Mouse (Mus musculus): Measurements from ENCODE around the gene Nicn1.

The Nicn1 gene

DNA sequence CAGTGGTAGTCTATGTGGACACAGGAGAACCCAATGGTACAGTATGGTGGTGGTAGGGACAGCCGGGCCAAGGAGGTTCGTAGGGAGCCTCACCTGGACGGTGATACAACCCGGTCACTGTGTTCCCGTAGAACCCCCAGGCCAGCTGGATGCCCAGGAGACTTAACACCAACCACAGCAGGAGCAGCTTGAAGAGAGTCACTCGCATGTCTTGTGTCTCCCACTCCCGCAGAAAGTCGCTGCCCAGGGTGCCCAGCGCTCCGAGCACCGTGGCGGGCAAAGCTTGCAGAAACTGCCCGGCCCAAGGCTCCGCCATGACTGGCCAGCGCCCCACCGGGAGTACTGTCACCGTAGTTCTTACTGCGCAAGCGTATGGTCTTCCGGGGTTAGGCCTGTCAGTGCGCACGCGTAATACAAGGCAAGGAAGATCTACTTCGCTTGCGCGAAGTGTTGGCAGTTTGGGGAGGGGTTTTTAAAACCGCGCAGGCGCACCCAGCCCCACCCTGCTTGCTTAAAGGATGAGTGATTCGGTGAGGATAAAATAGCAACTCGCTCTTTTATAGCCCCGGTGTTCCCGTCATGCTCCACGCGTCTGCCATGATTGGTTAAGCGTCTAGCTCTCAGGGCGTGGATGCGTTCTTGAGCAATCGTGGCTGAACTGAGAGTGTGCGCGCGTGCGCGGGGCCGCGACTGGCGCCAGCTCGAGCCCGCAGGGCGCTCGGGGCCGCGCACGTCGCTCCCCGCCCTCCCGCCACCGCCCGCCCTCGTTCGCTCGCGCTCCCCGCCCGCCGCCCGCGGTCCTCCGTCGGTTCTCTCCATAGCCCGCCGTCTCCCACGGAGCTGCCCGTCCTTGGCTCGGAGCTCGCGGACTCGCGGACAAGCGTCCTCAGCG is 15.6 kb downstream of the Nicn1 start, which contains the start of the genes Rhoa and Tcta:
Rhoa (plus strand) TSS at position 501 of the 892 bp plus-strand sequence.
Tcta (minus strand) TSS at position 532 of the 892 bp plus-strand sequence.
- no peak for TF ChIP-seq GATA4 (IDR thresholded peaks at IDR 0.05; ENCODE audit: insufficient replicate concordance, low read length)

DNA sequence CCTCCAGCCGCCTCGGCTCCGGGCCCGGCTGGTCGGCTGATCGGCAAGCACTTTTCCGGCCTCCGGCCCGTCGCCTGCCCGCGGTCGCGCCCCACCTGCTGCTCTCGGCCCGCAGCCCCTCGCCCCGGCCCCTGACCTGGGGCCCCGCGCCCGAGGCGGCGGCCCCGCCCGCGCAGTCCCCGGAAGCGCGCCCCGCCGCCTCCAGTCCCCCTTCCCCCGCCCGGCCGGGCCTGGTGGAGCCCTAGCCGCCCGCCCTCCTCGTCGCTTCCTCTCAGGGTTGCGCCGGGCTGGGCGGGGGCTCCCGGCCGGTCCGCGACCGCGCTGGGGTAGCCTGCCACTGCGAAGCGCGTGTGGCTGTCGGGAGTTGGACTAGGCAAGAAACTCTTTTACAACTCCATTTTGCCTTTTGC is 16.3 kb downstream of the Nicn1 start:
- TF ChIP-seq GATA4 (IDR thresholded peaks at IDR 0.05; ENCODE audit: insufficient replicate concordance, low read length): no peak

DNA sequence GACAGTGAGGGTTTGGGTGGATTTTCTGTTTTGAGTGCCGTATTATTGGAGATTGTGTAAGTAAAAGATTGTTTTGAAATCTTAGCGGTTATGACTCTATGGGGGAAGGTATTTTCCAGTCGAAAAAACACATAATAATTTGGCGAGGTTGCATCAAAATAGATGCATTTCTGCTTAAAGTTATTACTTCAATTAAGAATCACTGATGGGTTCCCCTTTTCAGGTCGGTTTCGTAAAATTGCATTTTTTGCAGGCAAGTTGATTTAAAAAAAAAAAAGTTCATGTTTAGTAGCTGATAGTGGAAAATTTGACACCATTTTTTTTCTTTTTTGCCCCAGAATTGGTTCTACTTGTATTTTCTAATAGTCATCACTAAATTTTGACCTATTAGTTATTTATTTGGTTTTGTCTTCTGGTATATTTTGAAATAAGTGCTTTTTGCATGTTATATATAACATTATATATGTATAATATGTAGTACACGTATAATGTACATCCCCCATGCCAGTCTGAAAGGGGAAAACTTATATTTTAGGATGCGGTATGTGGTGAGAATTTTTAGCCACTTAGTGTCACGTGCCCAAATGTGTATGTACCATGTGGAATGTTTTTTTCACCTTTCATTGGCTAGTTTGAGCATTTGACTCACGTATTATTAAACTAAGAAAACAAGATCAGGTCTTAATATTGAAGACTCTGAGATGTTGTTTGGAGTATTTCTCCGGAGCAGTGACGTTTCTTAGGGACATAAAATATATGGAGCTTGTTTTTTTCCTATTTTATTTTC is 17.0 kb downstream of the Nicn1 start:
- no peak for TF ChIP-seq GATA4 (IDR thresholded peaks at IDR 0.05; ENCODE audit: insufficient replicate concordance, low read length)

DNA sequence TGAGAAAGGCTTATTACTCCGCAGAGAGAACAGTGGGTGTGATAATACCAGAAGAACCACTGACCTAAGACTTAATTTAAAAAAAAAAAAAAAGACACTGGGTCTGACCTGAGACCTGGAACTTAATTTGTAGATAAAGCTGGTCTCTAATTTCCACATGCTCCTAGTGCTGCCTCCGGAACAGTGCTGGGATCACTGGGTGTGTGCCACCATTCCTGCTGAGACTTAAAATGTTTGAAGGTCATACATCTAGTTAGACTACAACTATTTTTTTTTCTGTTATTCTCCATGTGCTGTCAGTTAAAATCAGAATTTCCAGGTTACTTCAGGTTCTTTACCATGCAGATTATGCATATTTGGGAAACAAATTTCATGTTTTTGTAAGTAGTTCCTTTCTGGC is 17.9 kb downstream of the Nicn1 start:
- no peak for TF ChIP-seq GATA4 (IDR thresholded peaks at IDR 0.05; ENCODE audit: insufficient replicate concordance, low read length)

DNA sequence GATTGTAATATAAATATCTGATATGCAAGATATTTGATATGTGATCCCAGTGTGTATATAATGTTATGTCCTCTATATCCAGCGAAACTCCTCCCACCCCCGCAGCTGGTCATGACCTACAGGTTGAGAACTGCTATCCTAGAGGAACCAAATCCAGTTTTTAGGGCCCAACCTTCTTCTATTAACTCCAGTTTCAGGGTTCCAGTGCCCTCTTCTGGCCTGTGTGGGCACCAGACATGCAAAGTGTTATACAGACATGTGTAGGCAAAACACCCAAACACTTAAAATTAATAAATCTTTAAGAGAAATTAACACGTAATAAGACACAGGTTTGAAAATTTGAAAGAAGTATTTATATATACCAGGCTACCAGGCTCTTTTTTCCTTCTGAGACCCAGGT is 27.3 kb downstream of the Nicn1 start:
- no peak for TF ChIP-seq GATA4 (IDR thresholded peaks at IDR 0.05; ENCODE audit: insufficient replicate concordance, low read length)

DNA sequence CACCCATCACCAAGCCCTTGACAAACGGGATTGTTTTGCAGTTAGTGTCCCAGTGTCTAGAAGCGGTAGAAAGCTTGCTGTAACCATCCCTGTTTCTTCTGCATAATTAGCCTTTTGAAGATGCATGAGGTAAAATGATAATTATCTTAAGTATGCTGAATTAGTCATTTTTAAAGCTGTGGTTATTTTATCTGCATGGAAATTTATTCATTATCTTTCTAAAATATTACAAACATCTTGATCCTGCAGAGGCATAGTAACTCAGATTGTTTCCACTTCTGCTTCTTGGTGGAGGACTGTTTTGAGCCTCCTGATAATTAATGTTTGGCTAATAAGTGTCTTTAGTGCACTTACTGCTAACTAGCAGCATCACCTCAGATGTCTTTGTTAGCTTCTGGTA is 28.2 kb downstream of the Nicn1 start:
- TF ChIP-seq GATA4 (IDR thresholded peaks at IDR 0.05; ENCODE audit: insufficient replicate concordance, low read length): no peak

DNA sequence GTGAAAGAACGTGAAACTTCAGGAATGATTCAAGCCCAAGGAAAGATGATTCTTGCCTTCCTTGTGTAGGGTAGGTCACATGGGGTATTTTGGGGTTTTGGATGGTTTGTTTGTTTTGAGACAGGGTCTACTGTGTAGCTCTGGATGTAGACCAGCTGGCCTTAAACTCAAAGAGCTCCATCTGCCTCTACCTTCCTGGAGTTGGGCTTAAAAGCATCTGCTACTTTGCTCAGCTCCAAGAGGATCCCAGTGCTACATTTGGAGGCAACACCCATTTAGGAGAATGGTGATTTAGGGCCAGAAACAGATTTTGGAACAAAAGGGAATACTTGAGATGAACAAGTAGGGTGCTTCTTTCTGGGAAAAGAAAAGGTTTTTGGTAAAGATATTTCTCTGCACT is 34.6 kb downstream of the Nicn1 start:
- no peak for TF ChIP-seq GATA4 (IDR thresholded peaks at IDR 0.05; ENCODE audit: insufficient replicate concordance, low read length)

DNA sequence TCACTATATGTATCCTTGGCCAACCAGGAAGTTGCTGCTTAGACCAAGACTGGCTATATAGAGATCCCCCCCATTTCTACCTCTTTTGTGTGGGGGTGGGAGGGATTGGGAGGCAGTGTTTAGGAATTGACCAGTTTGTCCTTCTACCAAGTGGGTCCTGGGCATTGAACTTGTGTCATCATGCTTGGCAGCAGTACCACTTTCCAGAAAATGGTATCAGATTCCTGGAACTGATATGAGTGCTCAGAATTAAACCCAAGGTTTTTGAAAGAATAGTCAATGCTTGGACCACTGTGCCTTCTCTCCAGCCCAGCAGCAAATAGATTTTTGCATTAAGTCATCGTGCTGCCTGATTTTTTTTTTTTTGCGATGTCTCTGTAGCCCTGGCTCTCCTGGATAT is 35.6 kb downstream of the Nicn1 start:
- TF ChIP-seq GATA4 (IDR thresholded peaks at IDR 0.05; ENCODE audit: insufficient replicate concordance, low read length): peak; percentile 27; the same call in 1 of the 2 replicates

DNA sequence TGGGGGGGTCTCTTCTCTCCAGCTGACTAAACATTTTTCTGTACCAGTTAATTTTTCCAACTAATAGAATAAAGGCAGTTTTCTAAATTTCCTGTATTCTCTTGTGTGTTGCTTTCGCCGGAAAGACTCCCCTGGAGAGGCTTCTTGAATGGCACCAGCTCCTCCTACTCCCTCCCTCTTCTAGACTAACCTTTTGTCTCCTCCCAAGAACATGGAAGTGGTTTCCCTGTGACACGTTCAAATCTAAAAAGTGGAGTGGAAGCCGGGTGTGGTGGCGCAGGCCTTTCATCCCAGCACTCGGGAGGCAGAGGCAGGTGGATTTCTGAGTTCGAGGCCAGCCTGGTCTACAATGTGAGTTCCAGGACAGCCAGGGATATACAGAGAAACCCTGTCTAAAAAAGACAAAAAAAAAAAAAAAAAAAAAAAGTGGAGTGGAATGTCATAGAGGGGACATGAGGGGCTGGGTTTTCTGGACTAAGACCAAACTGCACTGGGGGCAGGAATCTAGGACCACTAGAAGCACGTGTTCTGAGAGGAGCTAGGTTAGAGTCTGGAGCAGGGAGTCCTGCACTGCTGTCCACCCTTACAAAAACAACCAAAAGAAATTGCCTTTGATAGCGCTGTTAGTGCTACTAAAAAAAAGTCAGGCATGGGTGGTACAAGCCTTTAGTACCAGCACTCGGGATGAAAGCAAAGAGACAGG is 47.8 kb downstream of the Nicn1 start:
- no peak for TF ChIP-seq GATA4 (IDR thresholded peaks at IDR 0.05; ENCODE audit: insufficient replicate concordance, low read length)

DNA sequence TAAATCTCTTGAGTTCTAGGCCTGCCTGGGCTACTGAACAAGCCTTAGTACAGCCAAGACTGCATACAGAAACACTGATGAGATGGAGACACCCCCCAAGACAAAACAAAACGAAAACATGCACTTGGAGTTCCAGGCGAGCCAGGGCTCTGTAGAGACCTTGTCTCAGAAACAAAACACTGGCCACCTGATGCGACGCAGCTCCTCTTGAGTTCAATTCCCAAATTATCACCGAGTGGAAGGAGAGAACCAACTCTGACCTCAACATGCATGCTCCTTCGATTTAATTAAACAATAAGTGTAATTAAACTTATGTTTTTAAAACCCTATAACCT is 48.3 kb downstream of the Nicn1 start:
- no peak for TF ChIP-seq GATA4 (IDR thresholded peaks at IDR 0.05; ENCODE audit: insufficient replicate concordance, low read length)

DNA sequence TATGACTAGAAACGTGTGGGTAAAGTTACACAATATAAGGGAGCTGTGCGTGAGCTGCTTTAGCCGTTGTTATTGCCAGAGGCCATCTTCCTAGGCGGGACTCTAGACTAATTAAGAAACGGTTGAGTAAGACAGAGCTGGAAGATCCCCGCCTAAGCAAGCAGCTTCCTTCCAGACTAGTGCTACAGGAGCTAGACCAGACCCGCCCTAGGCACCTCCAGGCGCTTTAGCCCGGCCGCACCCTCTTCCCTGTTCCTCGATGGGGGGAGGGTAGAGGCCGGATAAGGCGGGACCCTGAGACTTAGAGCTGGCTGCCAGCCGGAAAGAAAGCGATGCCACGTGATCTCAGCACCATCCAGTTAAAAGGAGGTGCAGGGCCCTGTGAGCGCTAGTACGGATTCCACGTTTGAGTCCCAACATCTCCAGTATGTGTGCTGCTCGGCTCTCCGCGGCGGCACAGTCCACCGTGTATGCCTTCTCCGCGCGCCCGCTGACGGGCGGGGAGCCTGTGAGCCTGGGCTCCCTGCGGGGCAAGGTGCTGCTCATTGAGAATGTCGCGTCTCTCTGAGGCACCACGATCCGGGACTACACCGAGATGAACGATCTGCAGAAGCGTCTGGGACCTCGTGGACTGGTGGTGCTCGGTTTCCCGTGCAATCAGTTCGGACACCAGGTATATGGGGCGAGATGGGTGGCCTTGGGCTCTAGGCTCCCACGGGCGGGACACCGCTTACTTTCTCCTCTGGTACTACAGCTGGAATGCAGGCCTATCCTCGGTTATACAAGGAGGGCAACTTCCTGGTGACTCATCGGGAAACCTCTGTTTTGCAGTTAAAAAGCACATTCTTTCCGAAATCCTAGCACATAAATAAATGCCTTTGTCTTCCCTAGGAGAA is 48.9 kb downstream of the Nicn1 start, which contains the start of gene Gpx1:
Gpx1 (plus strand) TSS at position 18 of the 896 bp plus-strand sequence.
- TF ChIP-seq GATA4 (IDR thresholded peaks at IDR 0.05; ENCODE audit: insufficient replicate concordance, low read length): peak; percentile 25; the same call in 1 of the 2 replicates

DNA sequence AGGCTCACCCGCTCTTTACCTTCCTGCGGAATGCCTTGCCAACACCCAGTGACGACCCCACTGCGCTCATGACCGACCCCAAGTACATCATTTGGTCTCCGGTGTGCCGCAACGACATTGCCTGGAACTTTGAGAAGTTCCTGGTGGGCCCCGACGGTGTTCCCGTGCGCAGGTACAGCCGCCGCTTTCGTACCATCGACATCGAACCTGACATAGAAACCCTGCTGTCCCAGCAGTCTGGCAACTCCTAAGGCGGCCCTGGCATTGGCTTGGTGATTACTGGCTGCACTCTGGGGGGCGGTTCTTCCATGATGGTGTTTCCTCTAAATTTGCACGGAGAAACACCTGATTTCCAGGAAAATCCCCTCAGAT is 49.6 kb downstream of the Nicn1 start:
- TF ChIP-seq GATA4 (IDR thresholded peaks at IDR 0.05; ENCODE audit: insufficient replicate concordance, low read length): no peak

DNA sequence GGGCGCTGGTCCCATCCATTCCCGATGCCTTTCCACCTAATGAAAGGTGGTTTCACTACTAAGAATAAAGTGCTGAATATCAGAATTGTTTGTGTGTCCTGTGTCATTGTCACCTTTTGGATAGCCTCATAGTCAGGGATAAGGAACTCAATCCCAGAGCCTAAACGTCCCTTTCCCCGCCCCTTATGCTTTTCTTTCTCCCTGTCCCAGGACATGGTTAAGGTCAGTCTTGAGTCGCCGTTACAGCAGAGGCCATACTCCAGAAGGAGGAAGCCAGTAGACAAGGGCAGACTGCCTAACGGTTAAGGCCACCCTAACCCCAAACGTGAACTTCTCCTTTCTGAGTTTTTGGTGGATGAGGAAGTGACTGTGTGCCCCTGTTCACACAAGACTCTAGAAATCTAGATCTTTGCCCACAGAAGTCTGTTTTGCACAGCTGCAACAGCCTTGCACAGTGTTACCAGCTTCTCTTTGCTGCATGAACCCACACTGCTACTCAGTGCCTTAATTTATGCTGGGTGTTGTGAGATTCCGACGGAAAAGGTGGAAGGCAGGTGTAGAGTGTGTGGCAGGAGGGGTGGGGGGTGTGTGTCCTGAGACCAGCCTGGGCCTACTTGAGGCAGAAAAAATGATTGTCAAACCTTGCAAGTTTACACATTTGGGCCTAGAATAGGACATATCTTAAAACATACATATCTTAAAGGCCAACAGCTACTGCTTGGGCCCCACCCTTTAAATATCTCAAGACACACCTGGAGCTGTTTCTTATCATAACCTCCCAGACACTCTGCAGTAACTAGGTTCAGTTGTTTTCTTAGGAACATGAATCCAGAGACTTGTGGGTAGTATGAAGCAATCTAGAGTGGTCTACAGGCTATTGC is 50.3 kb downstream of the Nicn1 start:
- no peak for TF ChIP-seq GATA4 (IDR thresholded peaks at IDR 0.05; ENCODE audit: insufficient replicate concordance, low read length)

DNA sequence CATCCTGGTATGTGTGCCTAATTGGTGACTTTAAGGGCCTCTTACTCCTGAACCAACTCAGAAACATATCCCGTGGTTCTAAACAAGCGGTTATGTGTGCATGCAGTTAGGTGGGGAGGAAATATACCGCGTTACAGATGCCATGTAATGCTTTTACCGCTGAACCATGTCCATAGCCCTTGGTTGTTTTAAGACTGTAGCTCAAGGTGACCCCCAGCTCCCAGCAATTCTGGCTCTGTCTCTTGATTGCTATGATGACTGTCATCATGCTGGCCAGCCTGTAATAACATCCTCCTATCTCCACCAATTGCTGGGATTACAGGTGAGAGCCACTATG is 50.9 kb downstream of the Nicn1 start:
- no peak for TF ChIP-seq GATA4 (IDR thresholded peaks at IDR 0.05; ENCODE audit: insufficient replicate concordance, low read length)

Measured in liver, adult (tissue).